Mouse (Mus musculus): Measurements from ENCODE around the gene Sugp1.

- no peak for TF ChIP-seq CTCF (IDR thresholded peaks at IDR 0.05; ENCODE audit: low read depth, low read length)
- TF ChIP-seq EP300 (IDR thresholded peaks at IDR 0.05; ENCODE audit: insufficient read depth, low read depth, low read length), result no peak
- TF ChIP-seq POLR2A (IDR thresholded peaks at IDR 0.05; ENCODE audit: insufficient read depth, low read length), result no peak
Observed at GRCm38 (mm10) chr8:70012763-70013162, 29.9 kb upstream of the Sugp1 start.
